Mouse (Mus musculus) granulocyte monocyte progenitor cell, adult 5-6 weeks (primary cell): ENCODE data around the gene Maml3. TPM values are rescaled to one million over a fixed set of nuclear protein-coding genes. Genes with fewer than 3 reads are reported as not detected.

Source experiments
- ATAC-seq: replicated peaks from 2 replicates; pipeline ENCODE4 v1.8.0; 2016; ENCODE audit warnings: mild to moderate bottlenecking, moderate TSS enrichment, inconsistent platforms; ENCODE audit not compliant: poor library complexity, severe bottlenecking
- total RNA-seq, 2 experiments: library from RNA; stranded (forward) in 1 of 2; stranded (reverse) in 1 of 2; fragments of 200-712, 200-1000 nt in 1 of 2; fragments of >200 nt in 1 of 2; fragmentation: Nextera tagmentation in 1 of 2; gene quantifications; 2 replicates each; pipeline ENCODE4 v1.2.3; 2014 to 2017

The Maml3 gene
- total RNA-seq, 2 experiments from 2014 or later = 4.9 to 12.3 TPM

DNA sequence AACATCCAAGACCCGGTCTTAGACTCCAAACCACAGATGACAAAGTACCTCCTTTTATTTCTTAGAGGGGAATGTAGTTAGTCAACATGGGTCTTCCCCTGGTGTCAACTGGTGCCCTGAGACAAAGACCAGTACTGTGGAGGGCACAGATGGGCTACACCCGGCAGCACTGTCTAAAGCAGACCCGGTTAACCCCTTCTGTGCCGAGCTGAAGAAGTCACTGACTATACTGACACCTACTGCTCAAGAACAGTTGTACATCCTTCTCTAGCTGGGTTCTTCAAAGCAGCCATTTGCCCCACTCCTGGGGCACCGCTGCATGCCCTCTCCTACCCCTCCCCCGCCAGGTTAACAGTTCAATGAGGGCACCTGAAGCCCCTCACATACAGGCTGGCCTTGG, 95.6 kb downstream of the Maml3 start:
- peak; percentile 56 for ATAC-seq

DNA sequence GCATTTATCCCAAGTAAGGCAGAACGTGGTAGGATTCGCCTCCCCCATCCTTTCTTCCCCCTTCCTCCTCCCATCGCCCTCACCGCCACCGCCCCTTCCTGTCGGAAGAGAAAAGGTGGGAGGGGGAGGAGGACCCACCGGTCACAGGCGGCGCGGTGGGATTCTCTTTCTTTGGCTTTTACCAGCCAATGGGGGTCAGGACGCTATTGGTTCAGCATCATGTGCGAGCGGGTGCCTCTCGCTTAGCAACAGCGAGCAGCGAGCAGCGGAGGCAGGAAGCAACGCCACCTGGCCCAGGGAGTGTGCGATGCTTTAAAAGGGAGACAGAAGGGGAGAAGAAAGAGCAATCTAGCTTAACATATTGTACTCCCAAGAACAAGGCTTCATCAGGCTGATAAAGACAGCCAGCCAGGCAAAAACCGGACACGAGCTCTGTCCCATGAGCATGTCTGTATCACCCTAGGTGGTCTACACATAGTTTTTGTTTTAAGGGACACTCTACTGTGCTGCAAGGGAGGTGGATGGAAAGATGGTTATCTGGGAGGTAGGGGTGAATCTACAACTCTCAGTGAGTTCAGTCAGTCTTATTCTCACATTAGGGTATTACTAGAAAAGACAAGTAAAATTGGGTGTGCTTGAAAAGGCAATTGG, 97.1 kb downstream of the Maml3 start:
- peak; percentile 61 for ATAC-seq

DNA sequence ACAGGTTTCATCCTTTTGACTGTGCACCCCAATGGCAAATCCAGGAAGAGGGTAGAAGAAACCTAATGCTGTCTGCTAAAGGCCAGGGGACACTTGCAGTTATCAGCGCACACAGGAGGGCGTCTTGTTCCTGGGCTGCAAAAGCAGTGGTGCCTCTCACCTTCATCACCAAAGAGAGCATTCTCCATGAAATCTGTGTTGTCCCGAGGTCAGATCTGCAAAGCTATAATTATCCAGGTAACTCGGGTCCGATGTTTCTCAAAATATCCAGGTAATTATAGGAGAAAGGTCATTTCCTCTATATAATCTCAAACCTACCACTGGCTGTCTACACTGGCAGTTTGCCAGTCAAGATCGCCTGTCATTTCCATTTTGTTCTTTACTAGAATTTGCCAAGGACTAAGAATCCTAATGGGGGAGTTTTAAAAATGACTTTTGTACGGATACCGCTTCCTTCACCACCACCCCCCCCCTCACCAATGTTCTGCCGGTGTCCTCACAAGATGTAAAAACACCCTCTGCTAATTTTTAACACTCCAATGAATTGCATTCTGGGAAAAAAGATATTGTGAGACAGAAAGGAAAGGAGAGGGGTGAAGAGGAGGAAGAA, 98.0 kb downstream of the Maml3 start:
- no peak for ATAC-seq

DNA sequence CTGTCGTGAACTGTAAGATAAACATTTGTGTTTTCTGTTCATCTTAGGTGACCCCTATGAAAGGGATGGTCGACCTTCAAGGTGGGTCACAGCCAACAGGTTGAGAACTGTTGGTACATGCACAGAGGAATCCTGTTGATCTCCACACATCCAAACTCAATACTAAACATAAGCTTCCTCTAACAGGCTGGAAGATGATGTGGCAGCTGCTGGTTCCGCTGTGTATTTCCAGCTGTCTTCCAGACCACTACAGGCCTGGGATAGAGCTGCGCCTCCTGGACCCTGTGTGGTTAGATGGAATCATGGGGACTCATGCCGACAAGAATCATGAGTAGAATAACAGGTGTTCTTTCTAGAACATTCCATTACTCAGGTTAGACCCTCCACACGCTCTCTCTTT, 101.2 kb downstream of the Maml3 start:
- no peak for ATAC-seq

DNA sequence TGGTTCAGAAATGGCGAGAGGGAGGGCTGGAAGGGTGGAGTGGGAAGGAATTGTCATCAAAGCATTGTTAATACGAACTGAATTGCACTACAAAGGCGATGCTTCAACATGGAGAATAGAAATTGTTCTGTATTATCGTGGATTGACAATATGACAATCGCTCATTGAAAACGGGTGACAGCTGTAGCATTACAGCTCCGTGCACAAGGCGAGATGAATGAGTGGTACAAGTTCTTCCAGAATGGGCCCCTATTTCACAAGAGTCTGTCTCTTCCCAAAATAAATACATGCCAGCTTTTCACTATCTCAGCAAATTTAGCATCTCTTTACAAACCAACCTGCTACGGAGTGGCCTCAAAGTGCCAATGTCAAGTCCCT, 103.4 kb downstream of the Maml3 start:
- ATAC-seq = no peak

DNA sequence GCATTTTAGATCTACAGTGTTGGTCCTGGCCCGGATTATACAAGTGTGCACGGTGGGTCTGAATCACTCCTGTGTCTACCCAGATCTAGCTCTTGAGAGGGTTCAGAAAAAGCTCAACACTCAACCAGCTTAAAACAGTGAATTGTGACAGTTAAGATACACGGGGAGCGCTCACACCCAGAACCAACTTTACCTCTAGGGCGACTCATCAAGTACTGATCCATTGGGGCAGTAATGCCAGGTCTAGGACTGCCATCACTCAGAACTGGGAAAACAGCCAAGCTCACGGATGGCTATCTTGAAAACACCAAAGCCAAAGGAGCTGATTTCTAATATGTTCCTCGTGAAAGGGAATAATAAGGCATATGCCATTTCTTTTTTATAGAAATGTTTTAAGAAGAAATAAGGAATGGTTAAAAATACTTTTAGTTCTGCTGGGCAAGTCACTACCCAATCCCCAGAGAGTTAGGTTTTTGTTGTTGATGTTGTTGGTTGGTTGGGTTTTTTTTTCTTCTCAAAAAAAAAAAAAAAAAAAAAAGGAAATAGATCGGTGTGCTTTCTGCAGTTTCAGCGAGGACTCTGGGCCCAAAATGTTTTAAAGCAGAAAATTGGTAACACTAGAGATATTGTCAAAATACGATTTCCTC, 103.9 kb downstream of the Maml3 start:
- ATAC-seq = no peak

DNA sequence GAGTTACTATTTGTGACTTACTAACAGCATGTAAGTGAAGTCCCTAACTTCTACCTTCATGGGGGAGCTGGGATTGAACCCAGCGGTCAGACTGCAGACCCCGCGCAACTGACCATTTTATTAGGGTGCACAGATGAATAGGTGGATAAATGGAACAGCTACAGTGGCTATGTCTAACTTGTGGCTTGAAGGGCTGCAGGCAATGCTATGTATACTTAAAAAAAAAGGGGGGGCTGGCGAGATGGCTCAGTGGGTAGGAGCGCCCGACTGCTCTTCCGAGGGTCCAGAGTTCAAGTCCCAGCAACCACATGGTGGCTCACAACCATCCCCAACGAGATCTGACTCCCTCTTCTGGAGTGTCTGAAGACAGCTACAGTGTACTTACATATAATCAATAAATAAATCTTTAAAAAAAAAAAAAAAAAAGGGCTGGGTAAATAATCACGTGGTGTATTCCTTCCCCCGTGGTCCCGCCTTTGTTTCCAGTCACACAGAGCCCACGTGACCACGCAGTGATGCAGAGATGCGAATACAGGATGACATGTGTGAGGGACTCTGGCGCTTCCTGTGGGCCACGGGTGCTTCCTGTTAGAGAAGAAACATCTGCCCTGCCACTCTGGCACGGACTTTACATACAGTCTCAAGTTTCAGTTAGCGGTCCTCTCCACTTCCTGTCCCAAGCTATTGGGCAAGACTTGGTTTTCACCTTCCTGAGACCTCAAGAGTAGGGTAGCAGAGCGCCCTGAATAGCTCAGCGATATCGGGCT, 105.0 kb downstream of the Maml3 start:
- peak; percentile 97 for ATAC-seq

DNA sequence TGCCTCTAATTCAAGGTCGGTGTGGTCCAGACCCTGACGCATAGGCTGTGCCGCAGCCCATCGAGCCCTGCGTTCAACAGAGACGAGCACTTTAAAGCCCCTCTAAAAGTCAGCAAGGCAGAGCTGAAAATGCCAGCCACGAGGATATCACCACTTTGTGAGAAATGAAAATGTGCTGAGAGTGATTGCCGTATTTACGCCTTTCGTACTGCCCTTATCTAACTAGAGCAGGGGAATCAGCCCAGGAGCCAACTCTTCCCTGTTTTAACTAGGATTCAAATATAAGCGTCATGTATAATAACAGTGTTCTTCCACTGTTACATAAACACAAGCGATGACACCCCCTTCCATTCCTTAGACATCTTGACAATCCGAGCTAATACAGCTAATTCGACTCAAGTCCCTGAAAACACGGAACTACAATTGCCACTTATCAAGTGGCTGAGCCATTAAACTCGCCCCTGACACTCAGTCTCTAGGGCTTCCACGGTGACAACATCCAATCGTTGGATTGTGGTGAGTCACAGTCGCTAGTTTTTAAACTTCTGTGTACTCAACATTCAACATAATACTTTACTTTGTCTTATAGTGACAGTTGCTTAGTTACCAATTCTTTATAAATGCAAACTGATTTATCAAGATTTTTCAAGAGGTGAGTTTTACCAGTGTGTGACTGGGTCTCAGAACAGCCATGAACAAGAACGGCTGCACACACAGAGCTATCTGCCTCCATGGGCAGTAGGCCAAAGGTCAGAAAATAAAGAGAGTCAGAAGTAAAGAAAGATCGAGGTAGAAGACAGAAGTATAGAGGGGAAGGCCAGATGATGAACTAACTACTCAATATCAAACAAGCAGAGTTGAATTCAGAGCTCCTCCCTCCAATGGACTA, 106.1 kb downstream of the Maml3 start:
- ATAC-seq = peak; percentile 20

DNA sequence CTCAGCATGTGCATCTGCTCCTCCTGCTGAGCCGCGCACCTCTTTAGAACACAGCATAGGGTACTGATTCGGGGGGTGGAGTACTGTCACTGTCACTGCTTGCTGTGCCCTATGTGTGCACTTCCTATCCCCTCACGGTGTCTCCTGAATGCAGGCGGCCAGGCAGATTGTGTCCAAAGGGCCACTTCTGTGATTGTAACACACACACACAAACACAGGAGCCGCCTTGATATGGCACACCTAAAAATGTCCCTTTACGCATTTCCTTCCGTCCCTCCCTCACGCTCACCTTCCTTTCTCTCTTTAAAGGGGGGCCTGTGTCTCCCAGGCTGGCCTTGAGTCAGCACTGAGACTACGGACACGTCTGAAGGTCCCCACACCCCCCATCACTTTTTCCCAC, 107.3 kb downstream of the Maml3 start:
- no peak for ATAC-seq

DNA sequence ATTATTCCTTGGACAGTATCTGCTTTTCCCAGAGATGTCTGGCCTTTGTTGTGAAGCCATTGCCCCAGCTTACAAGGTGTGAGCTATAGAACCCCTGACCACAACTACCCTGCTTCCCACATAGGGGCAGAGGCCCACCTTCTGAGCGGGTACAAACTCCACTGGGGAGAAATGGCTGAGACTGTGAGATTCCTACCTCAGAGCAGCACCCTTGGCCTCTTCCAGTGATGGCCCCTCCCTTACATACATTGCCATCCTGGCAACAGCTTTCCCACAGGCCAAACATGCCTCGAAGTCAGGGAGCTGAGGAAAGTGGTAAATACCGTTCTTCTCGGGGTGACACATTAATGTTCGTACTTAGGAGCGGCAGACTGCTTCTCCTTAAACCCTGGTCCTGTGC, 118.4 kb downstream of the Maml3 start:
- ATAC-seq = no peak

DNA sequence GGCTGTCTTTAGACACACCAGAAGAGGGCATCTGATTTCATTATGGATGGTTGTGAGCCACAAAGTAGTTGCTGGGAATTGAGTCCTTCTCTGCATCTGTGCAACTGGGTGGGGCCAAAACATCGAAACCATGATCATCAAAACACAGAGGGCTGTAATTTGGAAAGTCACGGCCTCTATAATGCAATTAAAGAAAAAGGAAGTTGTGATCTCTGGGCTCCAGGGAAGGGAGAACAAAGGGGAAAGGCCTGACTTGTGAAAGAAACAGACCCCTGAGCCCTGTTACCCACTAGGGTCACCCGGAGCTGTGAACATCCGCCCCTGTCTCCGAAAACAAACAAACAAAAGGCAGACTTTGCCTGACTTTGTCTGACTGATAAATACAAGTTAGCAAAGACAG, 123.4 kb downstream of the Maml3 start:
- ATAC-seq = peak; percentile 98

DNA sequence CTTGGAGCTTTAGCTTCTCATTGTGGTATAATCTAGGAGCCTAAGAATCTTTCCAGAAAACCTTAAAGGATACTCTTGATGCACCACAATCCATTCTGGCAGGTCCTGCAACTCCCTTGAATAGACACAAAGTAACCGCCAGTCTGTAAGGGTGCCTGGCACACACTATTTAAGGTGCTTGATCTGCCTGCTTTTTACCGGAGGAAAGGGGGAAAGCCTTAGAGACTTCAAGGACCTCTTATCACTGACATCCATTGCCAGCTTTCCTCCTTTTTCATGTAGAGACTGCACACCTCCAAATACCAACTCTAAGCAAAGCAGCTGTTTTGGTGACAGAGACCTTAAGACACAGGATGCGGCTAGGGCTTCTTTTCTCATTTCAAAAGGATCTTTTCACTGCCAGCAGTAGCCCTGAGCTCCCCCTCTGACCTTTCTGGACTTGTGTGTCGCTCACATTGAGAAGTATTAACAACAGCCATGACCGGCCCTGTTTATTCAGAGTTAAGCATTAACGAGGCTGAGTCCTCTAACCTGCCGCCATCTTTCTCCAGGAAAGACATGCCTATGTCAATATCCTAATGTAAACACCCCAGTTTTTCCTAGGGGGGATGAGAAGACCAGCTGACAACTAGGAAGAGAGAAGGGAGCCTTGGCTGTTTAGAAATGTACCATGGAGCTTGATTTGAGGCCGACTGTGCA, 127.1 kb downstream of the Maml3 start:
- ATAC-seq = no peak

DNA sequence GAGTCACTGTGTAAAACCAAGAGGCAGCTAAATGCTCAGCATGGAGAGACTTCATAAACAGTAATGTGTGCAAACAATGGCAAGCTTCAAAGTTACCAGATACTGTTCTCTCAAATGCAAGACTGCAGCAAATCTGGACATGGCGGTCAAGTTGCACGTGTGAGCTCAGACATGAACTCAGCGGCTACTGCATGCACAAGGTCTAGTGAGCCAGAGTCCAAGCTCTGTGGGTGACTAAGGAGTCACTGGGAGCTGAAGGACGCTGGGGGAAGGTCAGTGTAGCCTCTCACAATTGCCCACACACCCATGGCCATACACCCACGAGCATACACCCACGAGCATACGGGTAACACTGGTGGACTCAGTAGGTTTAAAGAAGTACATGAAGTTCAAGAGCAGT, 130.3 kb downstream of the Maml3 start:
- ATAC-seq = no peak; the same call in 1 of the 2 replicates

DNA sequence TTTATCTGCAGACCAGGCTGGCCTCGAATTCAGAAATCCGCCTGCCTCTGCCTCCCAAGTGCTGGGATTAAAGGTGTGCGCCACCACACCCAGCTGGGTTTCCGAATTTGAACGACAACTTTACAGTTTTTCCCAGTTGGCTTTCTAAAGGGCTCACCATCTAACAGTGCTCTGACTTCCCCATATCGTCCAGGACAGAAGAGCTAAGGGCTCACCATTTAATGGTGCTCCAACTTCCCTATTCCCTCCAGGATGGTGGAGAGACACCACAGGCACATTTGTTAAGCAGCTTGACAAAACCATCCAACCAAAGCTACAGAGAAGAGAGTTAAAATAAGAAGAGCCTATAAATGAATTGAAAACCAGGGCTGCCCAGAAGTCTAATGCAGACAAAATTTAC, 130.7 kb downstream of the Maml3 start:
- ATAC-seq = peak; percentile 81

DNA sequence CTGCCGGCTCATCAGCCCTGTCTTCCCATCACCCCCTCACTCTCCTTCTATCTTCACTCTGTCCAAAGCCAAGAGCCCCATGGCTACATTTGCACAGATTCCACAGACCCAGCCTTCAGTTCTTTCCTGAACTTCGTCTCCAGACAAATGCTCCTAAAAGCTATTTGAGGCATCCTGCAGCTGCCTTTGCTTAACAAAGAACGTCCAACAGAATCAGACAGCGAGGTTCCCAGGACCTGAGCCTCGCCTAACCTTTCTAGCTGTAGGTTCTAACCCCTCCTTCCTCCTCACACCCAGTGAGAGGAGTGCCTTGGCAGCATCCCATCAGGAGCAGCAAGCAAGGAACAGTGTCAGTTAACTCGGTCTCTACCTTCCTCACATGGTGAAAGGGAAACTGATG, 132.3 kb downstream of the Maml3 start:
- no peak for ATAC-seq

DNA sequence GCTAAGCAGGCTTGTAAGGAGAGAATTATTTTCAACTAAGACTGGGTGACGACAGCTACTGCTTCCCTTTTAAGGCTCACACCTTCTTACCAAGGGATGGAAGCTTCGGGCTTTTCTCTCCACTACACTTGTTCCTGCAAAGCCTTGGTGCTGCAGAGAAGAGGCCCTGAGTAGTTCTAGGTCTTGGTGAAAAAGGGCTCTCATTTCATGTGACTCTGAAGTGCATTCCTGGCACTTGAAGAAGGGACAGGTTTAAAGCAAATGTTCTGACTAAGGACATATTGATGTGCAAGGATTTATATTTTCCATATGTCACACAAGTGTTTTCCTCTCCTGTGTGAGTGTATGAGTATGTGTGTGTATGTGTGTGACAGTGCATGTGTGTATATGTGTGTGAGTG, 134.4 kb downstream of the Maml3 start:
- ATAC-seq = no peak

DNA sequence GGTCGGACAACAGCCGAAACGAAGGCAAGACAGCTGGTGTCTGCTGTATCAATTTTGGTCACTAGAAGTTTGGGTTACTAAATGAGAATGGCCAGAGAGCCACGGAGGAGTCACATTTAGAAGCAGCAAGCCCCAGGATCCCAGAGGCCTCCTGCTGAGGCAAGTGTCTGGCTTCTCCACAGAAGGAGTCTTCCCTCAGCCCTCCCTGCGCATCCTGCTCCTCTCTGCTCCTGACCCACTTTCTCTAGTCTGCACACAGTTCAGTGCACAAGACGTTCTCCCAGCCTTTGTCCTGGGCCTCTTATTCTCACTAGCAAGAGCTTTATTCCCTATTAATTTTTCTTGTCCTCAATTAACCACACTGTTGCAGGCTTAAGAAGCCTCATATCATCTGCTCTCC, 135.4 kb downstream of the Maml3 start:
- no peak for ATAC-seq

DNA sequence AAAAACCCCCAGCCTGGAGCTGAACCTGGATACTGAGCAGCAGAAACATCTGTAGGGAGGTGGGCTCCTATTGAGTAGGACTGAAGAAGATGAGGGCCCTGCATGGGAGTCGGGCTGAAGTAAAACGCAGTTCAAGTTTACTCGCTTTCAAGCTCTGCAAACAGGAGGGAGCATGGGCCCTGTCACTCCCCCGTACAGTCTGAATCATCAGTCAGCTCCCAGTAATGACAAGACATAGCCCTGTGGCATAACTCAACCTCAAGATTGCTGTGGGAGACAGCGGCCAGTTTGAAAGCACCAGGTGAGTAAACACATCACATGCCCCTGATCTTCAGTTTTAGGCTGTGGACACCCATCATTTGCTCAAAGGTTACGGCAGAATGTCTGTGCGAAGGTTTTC, 139.0 kb downstream of the Maml3 start:
- ATAC-seq = no peak

DNA sequence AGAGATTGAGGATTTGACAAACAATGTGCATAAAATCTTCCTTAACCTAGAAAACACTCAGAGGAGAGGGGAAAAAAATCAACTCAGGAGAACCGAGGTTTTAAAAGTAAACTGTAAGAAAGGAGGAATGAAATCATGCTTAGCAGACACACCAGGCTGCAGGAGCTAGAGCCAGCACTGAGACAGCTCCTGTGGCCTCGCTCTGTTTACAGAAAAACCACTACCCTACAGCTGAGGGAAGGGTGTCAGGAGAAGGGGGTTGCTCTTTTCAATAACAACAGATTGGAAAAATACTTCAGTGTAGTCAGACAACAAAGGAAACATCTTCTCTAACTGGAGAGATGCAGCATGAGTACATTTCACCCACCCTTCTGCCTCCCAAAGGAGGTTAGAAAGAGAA, 139.4 kb downstream of the Maml3 start:
- ATAC-seq = no peak

DNA sequence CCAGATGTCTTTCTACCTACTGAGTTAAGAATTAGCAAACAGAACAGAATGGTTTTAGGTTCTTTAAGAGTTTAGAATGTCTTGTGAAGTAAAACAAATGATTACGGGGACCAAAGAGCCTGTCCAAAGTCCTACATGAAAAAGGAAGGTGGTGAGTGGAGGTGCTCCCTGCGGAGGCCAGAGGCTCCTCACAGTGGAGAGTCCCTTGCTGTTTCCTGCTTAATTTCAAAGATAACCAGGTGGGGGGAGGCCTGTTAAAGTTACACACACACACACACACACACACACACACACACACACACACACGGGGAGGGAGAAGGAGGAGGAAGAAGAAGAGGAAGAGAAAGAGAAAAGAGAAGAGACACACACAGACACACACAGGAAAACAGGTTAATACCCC, 139.9 kb downstream of the Maml3 start:
- ATAC-seq = no peak
